Mouse (Mus musculus) heart, adult 2 months (tissue): ENCODE data around the gene Hs3st2.

ENCODE experiments used
- CTCF ChIP-seq: fragments of 200-600 bp; IDR thresholded peaks from 2 replicates; pipeline ENCODE4 v1.8.1; 2022; ENCODE audit warnings: antibody characterized with exemption, mild to moderate bottlenecking, moderate library complexity
- EP300 ChIP-seq: fragments of 200-500 bp; IDR thresholded peaks from 2 replicates; pipeline ENCODE4 v1.6.1; 2011; ENCODE audit warnings: low read depth, low read length, control low read depth; ENCODE audit not compliant: insufficient read depth
- POLR2A ChIP-seq: fragments of 200-500 bp; IDR thresholded peaks from 2 replicates; pipeline ENCODE4 v1.6.1; 2011; ENCODE audit warnings: mild to moderate bottlenecking, low read depth, low read length, control low read depth; ENCODE audit not compliant: insufficient read depth

DNA sequence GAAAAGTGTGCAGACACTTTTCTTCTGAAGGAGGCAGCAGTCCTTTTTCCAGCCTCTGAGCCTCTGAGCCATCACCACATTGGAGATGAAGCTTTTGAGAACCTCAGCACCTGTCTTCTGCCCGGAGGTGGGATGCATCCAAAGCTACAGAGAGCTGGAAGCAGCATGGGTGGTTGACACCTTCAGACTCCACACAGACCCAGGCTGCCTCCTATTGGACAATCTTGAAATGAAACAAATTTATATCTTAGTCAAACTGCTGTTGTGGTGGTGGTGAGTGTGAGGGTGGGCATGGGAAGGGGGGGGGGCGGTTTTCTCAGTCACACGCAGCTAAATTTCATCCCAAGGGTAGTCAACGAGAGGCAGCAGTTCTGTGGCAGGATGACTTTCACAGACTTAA is 12.7 kb upstream of the Hs3st2 start:
- no peak for TF ChIP-seq CTCF
- no peak for TF ChIP-seq EP300
- no peak for TF ChIP-seq POLR2A
